Mouse (Mus musculus) limb, embryonic 14.5 days (tissue): Measurements from ENCODE around the gene Rpp38. TPM values are rescaled to one million over a fixed set of nuclear protein-coding genes. Genes with fewer than 3 reads are reported as not detected.

Experiments used
- ATAC-seq: fragments of 200-750 bp; cut with Nextera tagmentation; 2 replicates; pipeline ENCODE4 v1.8.0; 2017; ENCODE audit warnings: low read depth, moderate number of reproducible peaks, moderate TSS enrichment; ENCODE audit not compliant: low FRiP score
- DNase-seq: peaks from one replicate; pipeline ENCODE4 v3.0.0-alpha.2; 2015; ENCODE audit warnings: low spot score
- H3K27ac ChIP-seq: fragments of 300-500 bp; sonication (generic); replicated peaks from 2 replicates; pipeline ENCODE4 v1.5.1; 2014; ENCODE audit warnings: low read depth, mild to moderate bottlenecking, low read length, moderate library complexity, mixed read lengths
- H3K27me3 ChIP-seq: fragments of 300-500 bp; sonication (generic); 2 replicates; pipeline ENCODE4 v1.6.1; 2014; ENCODE audit warnings: low read length, mixed read lengths; ENCODE audit not compliant: control insufficient read depth, insufficient read depth
- H3K36me3 ChIP-seq: fragments of 300-500 bp; sonication (generic); 2 replicates; pipeline ENCODE4 v1.6.1; 2014; ENCODE audit warnings: mild to moderate bottlenecking, low read length, moderate library complexity, mixed read lengths; ENCODE audit not compliant: control insufficient read depth, insufficient read depth
- H3K4me1 ChIP-seq: fragments of 300-500 bp; sonication (generic); 2 replicates; pipeline ENCODE4 v1.6.1; 2014; ENCODE audit warnings: antibody characterized with exemption, low read length, mixed read lengths; ENCODE audit not compliant: control insufficient read depth, insufficient read depth
- H3K4me2 ChIP-seq: fragments of 300-500 bp; sonication (generic); replicated peaks from 2 replicates; pipeline ENCODE4 v1.6.1; 2014; ENCODE audit warnings: low read depth, mild to moderate bottlenecking, low read length, moderate library complexity; ENCODE audit not compliant: severe bottlenecking
- H3K4me3 ChIP-seq: fragments of 300-500 bp; sonication (generic); replicated peaks from 2 replicates; pipeline ENCODE4 v1.5.1; 2014; ENCODE audit warnings: low read length
- H3K9ac ChIP-seq: fragments of 300-500 bp; sonication (generic); 2 replicates; pipeline ENCODE4 v1.6.1; 2014; ENCODE audit warnings: mild to moderate bottlenecking, low read depth, low read length, moderate library complexity; ENCODE audit not compliant: severe bottlenecking
- H3K9me3 ChIP-seq: fragments of 300-500 bp; sonication (generic); 2 replicates; pipeline ENCODE4 v1.6.1; 2016; ENCODE audit warnings: low read length; ENCODE audit not compliant: control insufficient read depth
- POLR2A ChIP-seq: fragments of 200-500 bp; IDR thresholded peaks from 2 replicates; pipeline ENCODE4 v1.8.0; 2012; ENCODE audit warnings: inconsistent platforms, mild to moderate bottlenecking, moderate library complexity, borderline replicate concordance; ENCODE audit not compliant: insufficient read depth, insufficient read length; ENCODE audit errors: extremely low read depth
- WGBS: fragments of 180-500 bp; shearing (Covaris S2); extraction: QIAGEN DNeasy Blood & Tissue Kit; methylation state at CpG from one replicate; pipeline ENCODE4 v1.1.7; 2014; 5-methylcytosine and 5-hydroxymethylcytosine counted together
- polyA plus RNA-seq, 2 experiments: library from polyadenylated mRNA; depleted of rRNA in 1 of 2; stranded (reverse) in 1 of 2; unstranded in 1 of 2; fragments of >200 nt; fragmentation: Nextera tagmentation in 1 of 2; extraction: Ambion mirVana in 1 of 2; gene quantifications; 2 replicates each; pipeline versions ENCODE4 v1.2.1 to v1.2.3; 2012 to 2014

The Rpp38 gene
- polyA plus RNA-seq, 2 experiments: 19.2 to 24.9 TPM

DNA sequence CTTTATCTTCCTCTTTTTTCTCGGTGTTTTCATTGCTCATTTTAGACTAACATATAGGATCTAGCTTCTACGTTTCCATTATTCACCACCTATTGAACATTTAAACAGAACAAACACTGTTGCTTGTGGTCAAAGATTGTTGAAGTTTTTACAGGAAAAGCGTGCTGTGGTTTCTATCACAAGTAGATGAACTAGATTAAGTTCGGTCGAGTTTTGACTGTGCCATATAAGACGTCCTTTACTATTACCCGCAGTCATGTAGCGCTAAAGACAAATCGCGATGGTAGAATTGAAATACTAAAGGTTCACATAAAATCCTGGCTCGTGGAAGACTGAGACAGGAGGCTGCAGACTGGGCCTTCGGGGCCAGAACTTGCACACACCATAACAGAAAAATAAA, 1.3 kb upstream of the Rpp38 start:
- Histone ChIP-seq H3K4me1 (0 out of 2 replicates have a peak, but pooled peaks cover 3% of the 10 kb centered on the region), H3K9me3 (no peaks in the 10 kb centered on the region), H3K27ac (no peak overlapping the region), H3K36me3 (0 out of 2 replicates have a peak, but pooled peaks cover 8% of the 10 kb centered on the region), H3K4me2 (no peak overlapping the region), H3K9ac (no peak overlapping the region), H3K27me3 (0 out of 2 replicates have a peak, but pooled peaks cover 12% of the 10 kb centered on the region), H3K4me3 (no peak overlapping the region)
- ATAC-seq (no peak), DNase-seq (no peak)
- 93% methylated on average over 12 of the region's 12 CpGs for WGBS
- no peak for TF ChIP-seq POLR2A

GRCm38 (mm10) chr2:3332056-3332455, 387 bp downstream of the Rpp38 start:
- WGBS: 3% methylated on average over 14 of the region's 21 CpGs
- Histone ChIP-seq H3K36me3 (peaks cover 17% of the 10 kb centered on the region), H3K9me3 (no peaks in the 10 kb centered on the region), H3K4me3 (peak overlapping the region; percentile 61), H3K27me3 (0 out of 2 replicates have a peak, but pooled peaks cover 12% of the 10 kb centered on the region), H3K4me1 (0 out of 2 replicates have a peak, but pooled peaks cover 3% of the 10 kb centered on the region), H3K27ac (peak overlapping the region; percentile 52), H3K9ac (peak overlapping the region; percentile 65), H3K4me2 (peak overlapping the region; percentile 54)
- DNase-seq: peak; percentile 34
- no peak for TF ChIP-seq POLR2A
- ATAC-seq: no peak; the same call in 1 of the 2 replicates

GRCm38 (mm10) chr2:3331071-3331703, 1.3 kb downstream of the Rpp38 start:
- ATAC-seq: no peak
- no peak overlapping the region for H3K27ac ChIP-seq
- DNase-seq: no peak
- H3K4me1 ChIP-seq: 0 out of 2 replicates have a peak, but pooled peaks cover 3% of the 10 kb centered on the region
- H3K4me2 ChIP-seq: peak overlapping the region; percentile 54
- H3K9me3 ChIP-seq: no peaks in the 10 kb centered on the region
- 0 out of 2 replicates have a peak, but pooled peaks cover 11% of the 10 kb centered on the region for H3K27me3 ChIP-seq
- no peak overlapping the region for H3K9ac ChIP-seq
- 75% methylated on average over 5 of the region's 5 CpGs for WGBS
- TF ChIP-seq POLR2A: no peak
- peak overlapping the region; percentile 61 for H3K4me3 ChIP-seq
- H3K36me3 ChIP-seq: peaks cover 24% of the 10 kb centered on the region

DNA sequence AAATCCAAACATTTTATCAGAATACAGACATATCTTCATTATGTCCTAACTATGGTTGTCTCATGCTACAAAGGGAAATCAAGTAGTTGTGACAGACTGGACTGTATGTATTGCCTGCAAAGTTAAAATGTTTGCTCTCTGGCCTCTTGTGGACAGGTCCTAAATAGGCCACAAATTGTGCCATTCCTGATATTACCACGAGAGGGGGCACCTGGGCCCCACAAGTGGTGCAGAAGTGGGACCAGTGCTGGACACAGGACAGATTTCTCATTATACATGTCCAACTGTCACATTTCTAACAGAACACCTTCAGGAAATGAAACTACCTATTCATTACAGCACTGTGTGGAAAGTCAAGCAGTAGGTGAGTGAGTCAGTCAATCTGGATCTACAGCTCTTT, 5.1 kb downstream of the Rpp38 start:
- no peaks in the 10 kb centered on the region for H3K27me3 ChIP-seq
- H3K4me1 ChIP-seq: 0 out of 2 replicates have a peak, but pooled peaks cover 3% of the 10 kb centered on the region
- H3K27ac ChIP-seq: no peak overlapping the region
- no peaks in the 10 kb centered on the region; the same call in 1 of the 2 replicates for H3K9me3 ChIP-seq
- no peak overlapping the region for H3K4me2 ChIP-seq
- DNase-seq (no peak), ATAC-seq (no peak)
- no peak overlapping the region for H3K4me3 ChIP-seq
- 68% methylated on average over 1 of the region's 1 CpGs for whole genome bisulfite sequencing
- no peak overlapping the region for H3K9ac ChIP-seq
- no peak for TF ChIP-seq POLR2A
- peaks cover 57% of the 10 kb centered on the region for H3K36me3 ChIP-seq

GRCm38 (mm10) chr2:3326547-3326946, 5.9 kb downstream of the Rpp38 start:
- no peak overlapping the region for H3K4me2 ChIP-seq
- DNase-seq (no peak), ATAC-seq (no peak)
- TF ChIP-seq POLR2A: no peak
- H3K36me3 ChIP-seq: peaks cover 61% of the 10 kb centered on the region
- no peak overlapping the region for H3K4me3 ChIP-seq
- no peaks in the 10 kb centered on the region; the same call in 1 of the 2 replicates for H3K9me3 ChIP-seq
- no peaks in the 10 kb centered on the region for H3K27me3 ChIP-seq
- H3K4me1 ChIP-seq: 0 out of 2 replicates have a peak, but pooled peaks cover 3% of the 10 kb centered on the region
- 81% methylated on average over 1 of the region's 1 CpGs for WGBS
- no peak overlapping the region for H3K9ac ChIP-seq
- H3K27ac ChIP-seq: no peak overlapping the region
